Mouse (Mus musculus) embryonic facial prominence, embryonic 11.5 days (tissue): ENCODE measurements around the gene Exoc3l. TPM values are rescaled to one million over a fixed set of nuclear protein-coding genes. Genes with fewer than 3 reads are reported as not detected.

ENCODE experiments used
- ATAC-seq: fragments of 200-750 bp; cut with Nextera tagmentation; replicated peaks from 2 replicates; pipeline ENCODE4 v1.8.0; 2017; ENCODE audit warnings: low read depth; ENCODE audit not compliant: insufficient number of reproducible peaks, low FRiP score, low TSS enrichment
- DNase-seq: peaks from one replicate; pipeline ENCODE4 v3.0.0-alpha.2; 2015; ENCODE audit warnings: low spot score
- H3K27ac ChIP-seq: fragments of 300-500 bp; sonication (generic); replicated peaks from 2 replicates; pipeline ENCODE4 v1.5.1; 2014; ENCODE audit warnings: mild to moderate bottlenecking, low read depth, low read length, control low read depth
- H3K27me3 ChIP-seq: fragments of 300-500 bp; sonication (generic); 2 replicates; pipeline ENCODE4 v1.6.1; 2014; ENCODE audit warnings: mild to moderate bottlenecking, low read length, moderate library complexity, mixed read lengths; ENCODE audit not compliant: control insufficient read depth, insufficient read depth
- H3K36me3 ChIP-seq: fragments of 300-500 bp; sonication (generic); replicated peaks from 2 replicates; pipeline ENCODE4 v1.6.1; 2014; ENCODE audit warnings: low read depth, mild to moderate bottlenecking, low read length, moderate library complexity, mixed read lengths; ENCODE audit not compliant: control insufficient read depth, insufficient read depth
- H3K4me1 ChIP-seq: fragments of 300-500 bp; sonication (generic); 2 replicates; pipeline ENCODE4 v1.6.1; 2014; ENCODE audit warnings: low read length, mixed read lengths; ENCODE audit not compliant: control insufficient read depth, insufficient read depth
- H3K4me2 ChIP-seq: fragments of 300-500 bp; sonication (generic); 2 replicates; pipeline ENCODE4 v1.6.1; 2014; ENCODE audit warnings: low read depth, mild to moderate bottlenecking, control low read depth, low read length, moderate library complexity
- H3K4me3 ChIP-seq: fragments of 300-500 bp; sonication (generic); 2 replicates; pipeline ENCODE4 v1.5.1; 2014; ENCODE audit warnings: low read depth, low read length, control low read depth
- H3K9ac ChIP-seq: fragments of 300-500 bp; sonication (generic); replicated peaks from 2 replicates; pipeline ENCODE4 v1.6.1; 2014; ENCODE audit warnings: mild to moderate bottlenecking, control low read depth, low read length
- H3K9me3 ChIP-seq: fragments of 300-500 bp; sonication (generic); replicated peaks from 2 replicates; pipeline ENCODE4 v1.6.1; 2016; ENCODE audit warnings: mild to moderate bottlenecking, low read length, inconsistent platforms, mixed read lengths; ENCODE audit not compliant: control insufficient read depth
- WGBS: fragments of 180-500 bp; shearing (Covaris S2); extraction: QIAGEN DNeasy Blood & Tissue Kit; methylation state at CpG from one replicate; pipeline ENCODE4 v1.1.7; 2014; 5-methylcytosine and 5-hydroxymethylcytosine counted together
- polyA plus RNA-seq: library from polyadenylated mRNA; unstranded; fragments of >200 nt; fragmentation: Nextera tagmentation; extraction: Ambion mirVana; gene quantifications from 2 replicates; pipeline ENCODE4 v1.2.1, GENCODE M21; 2014

Gene Exoc3l
- polyA plus RNA-seq, 1 experiment from 2014 or later, result 7.2 TPM

GRCm38 (mm10) chr8:105259721-105260320, 36.1 kb downstream of the Exoc3l start:
- H3K4me1 ChIP-seq, result peaks cover 4% of the 10 kb centered on the region
- H3K27me3 ChIP-seq, result peaks cover 45% of the 10 kb centered on the region
- WGBS, result 2% methylated on average over 30 of the region's 30 CpGs
- peak; percentile 88 for DNase-seq
- no peaks in the 10 kb centered on the region for H3K36me3 ChIP-seq
- no peak overlapping the region for H3K27ac ChIP-seq
- peak; percentile 11 for ATAC-seq
- H3K9ac ChIP-seq, result no peak overlapping the region
- H3K4me2 ChIP-seq, result peak overlapping the region; percentile 75
- H3K9me3 ChIP-seq, result no peaks in the 10 kb centered on the region
- peak overlapping the region; percentile 31 for H3K4me3 ChIP-seq

GRCm38 (mm10) chr8:105258911-105259720, 36.8 kb downstream of the Exoc3l start:
- no peaks in the 10 kb centered on the region for H3K9me3 ChIP-seq
- no peak overlapping the region for H3K27ac ChIP-seq
- peaks cover 45% of the 10 kb centered on the region for H3K27me3 ChIP-seq
- H3K4me2 ChIP-seq, result peak overlapping the region; percentile 75
- DNase-seq, result peak; percentile 54
- H3K4me1 ChIP-seq, result peaks cover 7% of the 10 kb centered on the region
- peak overlapping the region; percentile 31 for H3K4me3 ChIP-seq
- 0 out of 2 replicates have a peak overlapping the region, but pooled peaks have one; percentile 7 for H3K9ac ChIP-seq
- ATAC-seq, result peak; percentile 46
- no peaks in the 10 kb centered on the region for H3K36me3 ChIP-seq
- 2% methylated on average over 55 of the region's 55 CpGs for WGBS

GRCm38 (mm10) chr8:105257318-105258114, 38.4 kb downstream of the Exoc3l start:
- Histone ChIP-seq H3K4me1 (peaks cover 7% of the 10 kb centered on the region), H3K9me3 (no peaks in the 10 kb centered on the region), H3K27ac (no peak overlapping the region), H3K27me3 (peaks cover 34% of the 10 kb centered on the region), H3K4me3 (no peak overlapping the region), H3K36me3 (no peaks in the 10 kb centered on the region), H3K4me2 (no peak overlapping the region), H3K9ac (no peak overlapping the region)
- ATAC-seq (no peak), DNase-seq (no peak)
- WGBS, result 61% methylated on average over 7 of the region's 7 CpGs

GRCm38 (mm10) chr8:105254966-105255350, 40.9 kb downstream of the Exoc3l start, which contains the start of gene B3gnt9:
B3gnt9 (minus strand) TSS chr8:105255153.
- H3K9ac ChIP-seq, result peak within 1 kb of the TSS; percentile 71
- 0% methylated on average over 14 of the region's 14 CpGs for WGBS
- H3K4me1 ChIP-seq, result peaks cover 7% of the 10 kb centered on the region
- H3K9me3 ChIP-seq, result no peaks in the 10 kb centered on the region
- H3K27ac ChIP-seq, result no peak within 1 kb of the TSS
- peak within 1 kb of the TSS; percentile 99 for H3K4me2 ChIP-seq
- H3K4me3 ChIP-seq, result peak within 1 kb of the TSS; percentile 63
- peaks cover 24% of the 10 kb centered on the region for H3K27me3 ChIP-seq
- H3K36me3 ChIP-seq, result peaks cover 2% of the 10 kb centered on the region; the same call in 1 of the 2 replicates
- ATAC-seq, result peak; percentile 31
- DNase-seq, result peak; percentile 67

- Histone ChIP-seq H3K27ac (no peak overlapping the region), H3K4me1 (peaks cover 5% of the 10 kb centered on the region; the same call in 1 of the 2 replicates), H3K4me3 (peak overlapping the region; percentile 63), H3K36me3 (peaks cover 2% of the 10 kb centered on the region; the same call in 1 of the 2 replicates), H3K4me2 (peak overlapping the region; percentile 99), H3K27me3 (peaks cover 18% of the 10 kb centered on the region), H3K9me3 (no peaks in the 10 kb centered on the region), H3K9ac (peak overlapping the region; percentile 71)
- DNase-seq, result peak; percentile 93
- peak; percentile 69 for ATAC-seq
- under 1% methylated on average over 68 of the region's 74 CpGs for WGBS
Observed at GRCm38 (mm10) chr8:105254152-105254965, 41.5 kb downstream of the Exoc3l start.

- WGBS, result 43% methylated on average over 20 of the region's 20 CpGs
- Histone ChIP-seq H3K9ac (peak overlapping the region; percentile 71; the same call in 1 of the 2 replicates), H3K27me3 (peaks cover 12% of the 10 kb centered on the region), H3K9me3 (no peaks in the 10 kb centered on the region), H3K4me3 (peak overlapping the region; percentile 63), H3K27ac (no peak overlapping the region), H3K4me2 (peak overlapping the region; percentile 99; the same call in 1 of the 2 replicates), H3K36me3 (peaks cover 2% of the 10 kb centered on the region; the same call in 1 of the 2 replicates), H3K4me1 (peaks cover 5% of the 10 kb centered on the region; the same call in 1 of the 2 replicates)
- ATAC-seq (peak; percentile 10; the same call in 1 of the 2 replicates), DNase-seq (no peak)
Observed at GRCm38 (mm10) chr8:105253766-105254151, 42.1 kb downstream of the Exoc3l start.
